Mouse (Mus musculus) liver, embryonic 13.5 days (tissue): ENCODE data around the gene Plin5. TPM values are rescaled to one million over a fixed set of nuclear protein-coding genes. Genes with fewer than 3 reads are reported as not detected.
"Not testable (repeated sequence)": the region's sequence is repeated elsewhere in the genome, so short reads cannot be mapped to it uniquely, and the experiment has no call there.

Experiments used
- ATAC-seq: fragments of 200-750 bp; cut with Nextera tagmentation; 2 replicates; pipeline ENCODE4 v1.8.0; 2017; ENCODE audit warnings: low read depth, mild to moderate bottlenecking, moderate number of reproducible peaks, moderate library complexity
- DNase-seq: peaks from one replicate; pipeline ENCODE4 v3.0.0; 2022
- H3K27ac ChIP-seq: fragments of 300-500 bp; sonication (generic); 2 replicates; pipeline ENCODE4 v1.5.1; 2015; ENCODE audit warnings: moderate library complexity, mild to moderate bottlenecking, inconsistent platforms
- H3K27me3 ChIP-seq: fragments of 300-500 bp; sonication (generic); 2 replicates; pipeline ENCODE4 v1.6.1; 2015; ENCODE audit warnings: mild to moderate bottlenecking, inconsistent platforms
- H3K36me3 ChIP-seq: fragments of 300-500 bp; sonication (generic); 2 replicates; pipeline ENCODE4 v1.6.1; 2015; ENCODE audit warnings: mild to moderate bottlenecking, inconsistent platforms
- H3K4me1 ChIP-seq: fragments of 300-500 bp; sonication (generic); replicated peaks from 2 replicates; pipeline ENCODE4 v1.6.1; 2015; ENCODE audit warnings: inconsistent platforms
- H3K4me2 ChIP-seq: fragments of 300-500 bp; sonication (generic); 2 replicates; pipeline ENCODE4 v1.6.1; 2015; ENCODE audit warnings: inconsistent platforms, mild to moderate bottlenecking, moderate library complexity
- H3K4me3 ChIP-seq: fragments of 300-500 bp; sonication (generic); replicated peaks from 2 replicates; pipeline ENCODE4 v1.5.1; 2015; ENCODE audit warnings: mild to moderate bottlenecking, inconsistent platforms
- H3K9ac ChIP-seq: fragments of 300-500 bp; sonication (generic); 2 replicates; pipeline ENCODE4 v1.6.1; 2015; ENCODE audit warnings: mild to moderate bottlenecking, inconsistent platforms
- H3K9me3 ChIP-seq: fragments of 300-500 bp; sonication (generic); replicated peaks from 2 replicates; pipeline ENCODE4 v1.6.1; 2016; ENCODE audit warnings: inconsistent platforms
- WGBS: fragments of 180-500 bp; shearing (Covaris S2); methylation state at CpG from one replicate; pipeline ENCODE4 v1.1.7; 2015; ENCODE audit not compliant: insufficient replicate concordance; 5-methylcytosine and 5-hydroxymethylcytosine counted together
- polyA plus RNA-seq: library from polyadenylated mRNA; unstranded; fragments of >200 nt; fragmentation: Nextera tagmentation; extraction: Ambion mirVana; gene quantifications from 2 replicates; pipeline ENCODE4 v1.2.1, GENCODE M21; 2015

Gene Plin5
- polyA plus RNA-seq, 1 experiment from 2014 or later, result 0.32 TPM

- Histone ChIP-seq H3K4me3 (no peak overlapping the region), H3K9me3 (peaks cover 6% of the 10 kb centered on the region; the same call in 1 of the 2 replicates), H3K27me3 (peaks cover 77% of the 10 kb centered on the region), H3K4me1 (peaks cover 22% of the 10 kb centered on the region), H3K9ac (no peak overlapping the region), H3K36me3 (peaks cover 3% of the 10 kb centered on the region; the same call in 1 of the 2 replicates), H3K27ac (no peak overlapping the region), H3K4me2 (0 out of 2 replicates have a peak overlapping the region, but pooled peaks have one; percentile 30)
- WGBS, result 30% methylated on average over 12 of the region's 12 CpGs
- ATAC-seq (no peak), DNase-seq (no peak)
Measured at GRCm38 (mm10) chr17:56119431-56119830, 2.0 kb upstream of the Plin5 start.

DNA sequence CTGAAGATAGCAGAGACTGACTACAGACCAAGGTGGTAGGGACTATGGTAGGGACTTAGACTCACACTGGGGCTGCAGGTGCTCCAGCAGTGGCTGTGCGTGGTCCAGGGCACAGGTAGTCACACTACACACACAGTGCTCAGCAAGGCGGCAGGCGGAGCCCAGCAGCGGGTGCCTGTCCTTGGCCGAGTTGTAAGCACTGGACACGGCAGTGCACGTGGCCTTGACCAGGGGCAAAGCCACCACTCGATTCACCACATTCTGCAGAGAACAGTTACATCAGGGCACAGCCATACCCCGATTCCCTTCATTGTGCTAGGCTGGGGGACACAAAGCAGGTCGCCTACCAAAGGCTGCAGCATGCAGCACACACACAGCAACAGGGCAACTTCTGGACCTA lies 1.2 kb downstream of the Plin5 start:
- no peak for DNase-seq

DNA sequence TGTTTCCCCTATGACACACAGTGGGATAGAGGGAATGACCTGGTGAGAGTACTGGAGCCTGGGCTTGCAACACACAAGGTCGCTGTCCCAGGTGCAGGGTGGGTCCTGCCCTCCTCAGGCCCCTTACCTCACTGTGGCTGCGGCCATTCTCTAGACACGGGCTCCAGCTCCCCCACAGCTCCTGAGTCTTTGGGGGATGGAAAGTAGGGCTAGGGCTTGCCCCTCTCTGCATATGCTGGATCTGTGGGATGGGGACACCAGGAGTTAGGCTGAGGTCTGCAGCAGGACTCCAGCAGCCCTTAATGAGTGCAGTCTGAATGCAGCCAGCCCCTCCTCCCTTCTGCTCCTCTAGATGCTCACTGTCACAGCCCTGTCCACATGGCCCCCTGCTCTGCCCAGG lies 4.7 kb downstream of the Plin5 start:
- H3K4me1 ChIP-seq, result peaks cover 15% of the 10 kb centered on the region
- peaks cover 13% of the 10 kb centered on the region; the same call in 1 of the 2 replicates for H3K27me3 ChIP-seq
- no peak overlapping the region for H3K4me2 ChIP-seq
- H3K27ac ChIP-seq, result no peak overlapping the region
- no peak overlapping the region for H3K9ac ChIP-seq
- DNase-seq (no peak), ATAC-seq (no peak)
- H3K36me3 ChIP-seq, result no peaks in the 10 kb centered on the region
- no peaks in the 10 kb centered on the region for H3K9me3 ChIP-seq
- H3K4me3 ChIP-seq, result no peak overlapping the region
- 57% methylated on average over 3 of the region's 3 CpGs for WGBS

More for the DNA sequence above, 1.2 kb downstream of the Plin5 start:
- Histone ChIP-seq H3K4me1 (peaks cover 15% of the 10 kb centered on the region), H3K4me2 (no peak overlapping the region), H3K27ac (no peak overlapping the region), H3K4me3 (no peak overlapping the region), H3K27me3 (peaks cover 45% of the 10 kb centered on the region), H3K9ac (no peak overlapping the region), H3K36me3 (no peaks in the 10 kb centered on the region), H3K9me3 (no peaks in the 10 kb centered on the region)
- ATAC-seq, result no peak
- WGBS, result 55% methylated on average over 10 of the region's 10 CpGs

- H3K27ac ChIP-seq, result no peak overlapping the region
- peaks cover 8% of the 10 kb centered on the region; the same call in 1 of the 2 replicates for H3K27me3 ChIP-seq
- H3K9ac ChIP-seq, result no peak overlapping the region
- no peak for ATAC-seq
- H3K4me3 ChIP-seq, result no peak overlapping the region
- DNase-seq, result peak; percentile 43
- peaks cover 7% of the 10 kb centered on the region for H3K4me1 ChIP-seq
- H3K4me2 ChIP-seq, result no peak overlapping the region
- WGBS, result 37% methylated on average over 5 of the region's 5 CpGs
- H3K9me3 ChIP-seq, result no peaks in the 10 kb centered on the region
- no peaks in the 10 kb centered on the region for H3K36me3 ChIP-seq
Measured at GRCm38 (mm10) chr17:56111864-56112263, 5.5 kb downstream of the Plin5 start.

DNA sequence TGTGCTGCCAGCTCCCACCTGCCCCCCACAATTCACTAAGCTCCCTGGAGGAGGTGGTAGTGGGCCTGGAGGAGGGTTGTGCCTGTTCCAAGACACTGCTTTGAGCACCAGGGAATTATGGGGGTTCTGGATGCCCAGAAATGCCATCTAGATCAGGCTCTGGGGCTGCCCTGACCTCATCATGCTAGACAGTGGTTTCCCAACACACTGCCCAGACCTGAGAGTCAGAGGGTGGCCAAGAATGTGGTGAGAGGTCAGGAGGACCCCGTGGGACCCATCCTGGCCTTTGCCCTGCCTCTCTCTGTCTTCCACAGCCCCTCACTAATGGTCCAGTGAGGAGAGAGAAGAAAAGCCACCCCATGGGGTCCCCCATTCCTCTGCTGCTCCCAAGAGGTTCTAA lies 6.4 kb downstream of the Plin5 start:
- no peak for DNase-seq
- ATAC-seq, result no peak
- Histone ChIP-seq H3K4me2 (no peak overlapping the region), H3K27ac (no peak overlapping the region), H3K4me1 (0 out of 2 replicates have a peak, but pooled peaks cover 3% of the 10 kb centered on the region), H3K27me3 (no peaks in the 10 kb centered on the region), H3K36me3 (no peaks in the 10 kb centered on the region), H3K9ac (no peak overlapping the region), H3K4me3 (no peak overlapping the region), H3K9me3 (no peaks in the 10 kb centered on the region)
- WGBS, result 40% methylated on average over 1 of the region's 1 CpGs

DNA sequence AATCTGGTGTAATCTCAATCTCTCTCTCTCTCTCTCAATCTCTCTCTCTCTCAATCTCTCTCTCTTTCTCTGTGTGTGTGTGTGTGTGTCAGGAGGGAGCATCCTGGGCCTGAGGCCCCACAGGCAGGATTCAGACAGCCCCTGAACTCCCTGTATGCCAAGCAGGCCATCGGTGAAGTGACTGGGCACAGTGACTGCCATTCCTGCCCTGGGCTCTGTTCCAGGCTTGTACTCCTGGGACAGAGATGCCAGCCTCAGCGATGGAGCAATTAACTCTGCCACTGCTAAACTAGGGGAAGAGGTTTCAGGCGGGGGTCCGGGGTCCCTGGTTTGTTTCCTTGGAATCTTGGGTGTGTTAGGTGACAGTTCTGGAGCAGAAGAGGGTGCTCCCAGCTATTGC lies 6.8 kb downstream of the Plin5 start:
- no peaks in the 10 kb centered on the region for H3K36me3 ChIP-seq
- WGBS, result 52% methylated on average over 4 of the region's 4 CpGs
- no peak overlapping the region for H3K4me2 ChIP-seq
- no peak overlapping the region for H3K27ac ChIP-seq
- H3K4me3 ChIP-seq, result no peak overlapping the region
- 0 out of 2 replicates have a peak, but pooled peaks cover 3% of the 10 kb centered on the region for H3K4me1 ChIP-seq
- H3K9ac ChIP-seq, result no peak overlapping the region
- no peak for DNase-seq
- no peaks in the 10 kb centered on the region for H3K9me3 ChIP-seq
- H3K27me3 ChIP-seq, result no peaks in the 10 kb centered on the region
- no peak for ATAC-seq

- ATAC-seq (peak; percentile 24; the same call in 1 of the 2 replicates), DNase-seq (no peak)
- no peaks in the 10 kb centered on the region for H3K27me3 ChIP-seq
- H3K4me1 ChIP-seq, result 0 out of 2 replicates have a peak, but pooled peaks cover 3% of the 10 kb centered on the region
- H3K9ac ChIP-seq, result no peak within 1 kb of the TSS
- H3K36me3 ChIP-seq, result no peaks in the 10 kb centered on the region
- 55% methylated on average over 10 of the region's 10 CpGs for WGBS
- no peaks in the 10 kb centered on the region for H3K9me3 ChIP-seq
- H3K4me2 ChIP-seq, result no peak within 1 kb of the TSS
- H3K4me3 ChIP-seq, result no peak within 1 kb of the TSS
- no peak within 1 kb of the TSS for H3K27ac ChIP-seq
Measured at GRCm38 (mm10) chr17:56109219-56110051, 8.0 kb downstream of the Plin5 start, which contains the start of gene Plin4. TSS of gene Plin4 (minus strand) at chr17:56109803.

- ATAC-seq (0 out of 2 replicates have a peak, but pooled peaks have one; percentile 19), DNase-seq (no peak)
- WGBS, result 72% methylated on average over 6 of the region's 6 CpGs
Measured at GRCm38 (mm10) chr17:56108334-56109044, 8.9 kb downstream of the Plin5 start.

GRCm38 (mm10) chr17:56107736-56108135 lies 9.7 kb downstream of the Plin5 start:
- Histone ChIP-seq H3K9ac (no peak overlapping the region), H3K4me2 (no peak overlapping the region), H3K4me3 (no peak overlapping the region), H3K4me1 (0 out of 2 replicates have a peak, but pooled peaks cover 3% of the 10 kb centered on the region), H3K27ac (no peak overlapping the region), H3K9me3 (no peaks in the 10 kb centered on the region), H3K27me3 (no peaks in the 10 kb centered on the region), H3K36me3 (peaks cover 14% of the 10 kb centered on the region)
- DNase-seq (no peak), ATAC-seq (no peak)
- 61% methylated on average over 2 of the region's 2 CpGs for WGBS

More at GRCm38 (mm10) chr17:56108334-56109044, 8.9 kb downstream of the Plin5 start:
- Histone ChIP-seq H3K36me3 (0 out of 2 replicates have a peak, but pooled peaks cover 6% of the 10 kb centered on the region), H3K27me3 (no peaks in the 10 kb centered on the region), H3K4me2 (no peak overlapping the region), H3K4me3 (no peak overlapping the region), H3K27ac (no peak overlapping the region), H3K9ac (no peak overlapping the region), H3K9me3 (no peaks in the 10 kb centered on the region), H3K4me1 (0 out of 2 replicates have a peak, but pooled peaks cover 3% of the 10 kb centered on the region)

DNA sequence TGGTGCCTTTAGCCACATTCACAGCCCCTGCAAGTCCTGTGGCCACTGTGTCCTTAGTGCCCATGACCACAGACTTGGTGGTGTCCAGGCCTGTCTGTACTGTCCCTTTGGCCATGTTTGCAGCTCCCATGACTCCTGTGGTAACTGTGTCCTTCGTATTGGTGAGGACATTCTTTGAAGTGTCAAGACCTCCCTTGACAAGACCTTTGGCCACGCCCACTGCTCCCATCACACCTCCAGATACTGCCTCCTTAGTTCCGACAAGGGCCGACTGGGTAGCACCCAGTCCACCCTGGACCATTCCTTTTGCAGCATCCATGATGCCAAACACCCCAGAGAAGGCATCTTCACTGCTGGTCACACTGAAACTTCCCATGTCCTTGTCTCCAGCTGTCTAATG lies 10.4 kb downstream of the Plin5 start:
- Histone ChIP-seq H3K27me3 (no peaks in the 10 kb centered on the region), H3K9ac (no peak overlapping the region), H3K4me1 (0 out of 2 replicates have a peak, but pooled peaks cover 3% of the 10 kb centered on the region), H3K36me3 (peaks cover 21% of the 10 kb centered on the region), H3K27ac (no peak overlapping the region), H3K4me2 (no peak overlapping the region), H3K4me3 (no peak overlapping the region), H3K9me3 (no peaks in the 10 kb centered on the region)
- ATAC-seq (no peak), DNase-seq (no peak)
- 59% methylated on average over 4 of the region's 4 CpGs for WGBS

- not testable (repeated sequence) for H3K4me3 ChIP-seq, H3K9me3 ChIP-seq, H3K4me2 ChIP-seq, H3K4me1 ChIP-seq, H3K27ac ChIP-seq, H3K9ac ChIP-seq, ATAC-seq, DNase-seq, H3K27me3 ChIP-seq
- H3K36me3 ChIP-seq, result peaks cover 27% of the 10 kb centered on the region
- 81% methylated on average over 4 of the region's 4 CpGs for WGBS
Measured at GRCm38 (mm10) chr17:56106436-56106835, 11.0 kb downstream of the Plin5 start.
